Mouse (Mus musculus): ENCODE data around the gene Nipsnap1. TPM values are rescaled to one million over a fixed set of nuclear protein-coding genes. Genes with fewer than 3 reads are reported as not detected.

Nipsnap1 gene
- polyA plus RNA-seq, 1 experiment from 2014 or later, result 35.8 TPM

- ATAC-seq (ENCODE audit: insufficient number of reproducible peaks, low FRiP score), result peak; percentile 24
- H3K27ac ChIP-seq (ENCODE audit: poor library complexity, severe bottlenecking), result peak overlapping the region; percentile 82
- no peaks in the 10 kb centered on the region for H3K9me3 ChIP-seq (replicated peaks)
- peak overlapping the region; percentile 77 for H3K4me2 ChIP-seq
- H3K4me1 ChIP-seq (replicated peaks), result peaks cover 18% of the 10 kb centered on the region; the same call in 1 of the 2 replicates
- under 1% methylated on average over 50 of the region's 50 CpGs for WGBS
- no peaks in the 10 kb centered on the region for H3K36me3 ChIP-seq
- peak overlapping the region; percentile 93 for H3K9ac ChIP-seq
- H3K4me3 ChIP-seq, result peak overlapping the region; percentile 86
- H3K27me3 ChIP-seq (replicated peaks), result no peaks in the 10 kb centered on the region
Measured at GRCm38 (mm10) chr11:4848483-4849248, 25.1 kb upstream of the Nipsnap1 start.

- Histone ChIP-seq H3K27ac (ENCODE audit: poor library complexity, severe bottlenecking) (peak within 1 kb of the TSS; percentile 82), H3K27me3 (replicated peaks) (no peaks in the 10 kb centered on the region), H3K9me3 (replicated peaks) (no peaks in the 10 kb centered on the region), H3K4me2 (peak within 1 kb of the TSS; percentile 77), H3K4me3 (peak within 1 kb of the TSS; percentile 86), H3K4me1 (replicated peaks) (peaks cover 18% of the 10 kb centered on the region; the same call in 1 of the 2 replicates), H3K9ac (peak within 1 kb of the TSS; percentile 93), H3K36me3 (no peaks in the 10 kb centered on the region)
- peak; percentile 100 for ATAC-seq (ENCODE audit: insufficient number of reproducible peaks, low FRiP score)
- under 1% methylated on average over 60 of the region's 60 CpGs for WGBS
Measured at GRCm38 (mm10) chr11:4849258-4849943, 24.4 kb upstream of the Nipsnap1 start, which contains the start of gene Nf2. Nf2 (minus strand) TSS chr11:4849536.

- 92% methylated on average over 2 of the region's 2 CpGs for WGBS
- H3K9ac ChIP-seq, result no peak overlapping the region
- no peaks in the 10 kb centered on the region for H3K9me3 ChIP-seq (replicated peaks)
- H3K27me3 ChIP-seq (replicated peaks), result no peaks in the 10 kb centered on the region
- peaks cover 18% of the 10 kb centered on the region; the same call in 1 of the 2 replicates for H3K4me1 ChIP-seq (replicated peaks)
- ATAC-seq (ENCODE audit: insufficient number of reproducible peaks, low FRiP score), result no peak
- H3K4me3 ChIP-seq, result no peak overlapping the region
- no peaks in the 10 kb centered on the region for H3K36me3 ChIP-seq
- H3K4me2 ChIP-seq, result no peak overlapping the region
- H3K27ac ChIP-seq (ENCODE audit: poor library complexity, severe bottlenecking), result no peak overlapping the region
Measured at GRCm38 (mm10) chr11:4850404-4850803, 23.3 kb upstream of the Nipsnap1 start.

GRCm38 (mm10) chr11:4853021-4853420, 20.7 kb upstream of the Nipsnap1 start:
- H3K9me3 ChIP-seq (replicated peaks), result no peaks in the 10 kb centered on the region
- no peak overlapping the region for H3K4me3 ChIP-seq
- H3K4me1 ChIP-seq (replicated peaks), result 0 out of 2 replicates have a peak, but pooled peaks cover 1% of the 10 kb centered on the region
- no peak overlapping the region for H3K4me2 ChIP-seq
- no peaks in the 10 kb centered on the region for H3K27me3 ChIP-seq (replicated peaks)
- no peak overlapping the region for H3K27ac ChIP-seq (ENCODE audit: poor library complexity, severe bottlenecking)
- ATAC-seq (ENCODE audit: insufficient number of reproducible peaks, low FRiP score), result no peak
- H3K36me3 ChIP-seq, result no peaks in the 10 kb centered on the region
- no peak overlapping the region for H3K9ac ChIP-seq

GRCm38 (mm10) chr11:4854181-4854580, 19.6 kb upstream of the Nipsnap1 start:
- ATAC-seq (ENCODE audit: insufficient number of reproducible peaks, low FRiP score), result no peak
- H3K4me3 ChIP-seq, result no peak overlapping the region
- H3K9ac ChIP-seq, result no peak overlapping the region
- no peaks in the 10 kb centered on the region for H3K27me3 ChIP-seq (replicated peaks)
- no peaks in the 10 kb centered on the region for H3K36me3 ChIP-seq
- no peaks in the 10 kb centered on the region for H3K9me3 ChIP-seq (replicated peaks)
- 88% methylated on average over 5 of the region's 5 CpGs for WGBS
- no peak overlapping the region for H3K27ac ChIP-seq (ENCODE audit: poor library complexity, severe bottlenecking)
- no peak overlapping the region for H3K4me2 ChIP-seq
- H3K4me1 ChIP-seq (replicated peaks), result 0 out of 2 replicates have a peak, but pooled peaks cover 3% of the 10 kb centered on the region

- no peak for ATAC-seq (ENCODE audit: insufficient number of reproducible peaks, low FRiP score)
- 58% methylated on average over 2 of the region's 2 CpGs for WGBS
Measured at GRCm38 (mm10) chr11:4858416-4858815, 15.3 kb upstream of the Nipsnap1 start.

GRCm38 (mm10) chr11:4860986-4861385, 12.8 kb upstream of the Nipsnap1 start:
- WGBS, result 43% methylated on average over 1 of the region's 1 CpGs
- Histone ChIP-seq H3K4me1 (replicated peaks) (0 out of 2 replicates have a peak, but pooled peaks cover 3% of the 10 kb centered on the region), H3K27me3 (replicated peaks) (no peaks in the 10 kb centered on the region), H3K27ac (ENCODE audit: poor library complexity, severe bottlenecking) (no peak overlapping the region), H3K36me3 (no peaks in the 10 kb centered on the region), H3K4me2 (no peak overlapping the region), H3K9ac (no peak overlapping the region), H3K4me3 (no peak overlapping the region), H3K9me3 (replicated peaks) (no peaks in the 10 kb centered on the region)
- ATAC-seq (ENCODE audit: insufficient number of reproducible peaks, low FRiP score), result no peak

More at GRCm38 (mm10) chr11:4858416-4858815, 15.3 kb upstream of the Nipsnap1 start:
- H3K36me3 ChIP-seq, result no peaks in the 10 kb centered on the region
- H3K4me3 ChIP-seq, result no peak overlapping the region
- H3K4me1 ChIP-seq (replicated peaks), result 0 out of 2 replicates have a peak, but pooled peaks cover 3% of the 10 kb centered on the region
- H3K27ac ChIP-seq (ENCODE audit: poor library complexity, severe bottlenecking), result no peak overlapping the region
- no peaks in the 10 kb centered on the region for H3K9me3 ChIP-seq (replicated peaks)
- H3K27me3 ChIP-seq (replicated peaks), result no peaks in the 10 kb centered on the region
- no peak overlapping the region for H3K9ac ChIP-seq
- no peak overlapping the region for H3K4me2 ChIP-seq

- H3K4me2 ChIP-seq, result no peak overlapping the region
- H3K9ac ChIP-seq, result no peak overlapping the region
- ATAC-seq (ENCODE audit: insufficient number of reproducible peaks, low FRiP score), result no peak
- no peak overlapping the region for H3K4me3 ChIP-seq
- 58% methylated on average over 11 of the region's 11 CpGs for WGBS
- H3K36me3 ChIP-seq, result no peaks in the 10 kb centered on the region
- no peaks in the 10 kb centered on the region for H3K27me3 ChIP-seq (replicated peaks)
- H3K4me1 ChIP-seq (replicated peaks), result 0 out of 2 replicates have a peak, but pooled peaks cover 3% of the 10 kb centered on the region
- H3K27ac ChIP-seq (ENCODE audit: poor library complexity, severe bottlenecking), result no peak overlapping the region
- no peaks in the 10 kb centered on the region for H3K9me3 ChIP-seq (replicated peaks)
Measured at GRCm38 (mm10) chr11:4861816-4862604, 11.7 kb upstream of the Nipsnap1 start.

GRCm38 (mm10) chr11:4862730-4863129, 11.0 kb upstream of the Nipsnap1 start:
- WGBS, result 87% methylated on average over 1 of the region's 1 CpGs
- no peak overlapping the region for H3K4me2 ChIP-seq
- ATAC-seq (ENCODE audit: insufficient number of reproducible peaks, low FRiP score), result no peak
- no peaks in the 10 kb centered on the region for H3K27me3 ChIP-seq (replicated peaks)
- H3K27ac ChIP-seq (ENCODE audit: poor library complexity, severe bottlenecking), result no peak overlapping the region
- H3K9me3 ChIP-seq (replicated peaks), result no peaks in the 10 kb centered on the region
- no peak overlapping the region for H3K4me3 ChIP-seq
- no peaks in the 10 kb centered on the region for H3K36me3 ChIP-seq
- 0 out of 2 replicates have a peak, but pooled peaks cover 3% of the 10 kb centered on the region for H3K4me1 ChIP-seq (replicated peaks)
- H3K9ac ChIP-seq, result no peak overlapping the region

- Histone ChIP-seq H3K9ac (no peak overlapping the region), H3K4me1 (replicated peaks) (no peaks in the 10 kb centered on the region), H3K27me3 (replicated peaks) (no peaks in the 10 kb centered on the region), H3K9me3 (replicated peaks) (no peaks in the 10 kb centered on the region), H3K27ac (ENCODE audit: poor library complexity, severe bottlenecking) (no peak overlapping the region), H3K4me3 (no peak overlapping the region), H3K4me2 (no peak overlapping the region), H3K36me3 (no peaks in the 10 kb centered on the region)
- 26% methylated on average over 10 of the region's 10 CpGs for WGBS
- no peak for ATAC-seq (ENCODE audit: insufficient number of reproducible peaks, low FRiP score)
Measured at GRCm38 (mm10) chr11:4865645-4866251, 8.0 kb upstream of the Nipsnap1 start.
